Mouse (Mus musculus) C3H10T1/2 (cell line): ENCODE results near the gene Rpl37a. TPM values are rescaled to one million over a fixed set of nuclear protein-coding genes. Genes with fewer than 3 reads are reported as not detected.

Experiments
- polyA plus RNA-seq, 2 experiments: library from polyadenylated mRNA; unstranded; fragments of >200 nt; fragmentation: generic; extraction: Trizol; gene quantifications; one replicate each; pipeline ENCODE4 v1.2.1; 2012; ENCODE audit warnings: missing spikeins in 2 of 2

Rpl37a gene
- polyA plus RNA-seq, result 1,000 to 10,000 TPM; 3,677 to 5,081 TPM

DNA sequence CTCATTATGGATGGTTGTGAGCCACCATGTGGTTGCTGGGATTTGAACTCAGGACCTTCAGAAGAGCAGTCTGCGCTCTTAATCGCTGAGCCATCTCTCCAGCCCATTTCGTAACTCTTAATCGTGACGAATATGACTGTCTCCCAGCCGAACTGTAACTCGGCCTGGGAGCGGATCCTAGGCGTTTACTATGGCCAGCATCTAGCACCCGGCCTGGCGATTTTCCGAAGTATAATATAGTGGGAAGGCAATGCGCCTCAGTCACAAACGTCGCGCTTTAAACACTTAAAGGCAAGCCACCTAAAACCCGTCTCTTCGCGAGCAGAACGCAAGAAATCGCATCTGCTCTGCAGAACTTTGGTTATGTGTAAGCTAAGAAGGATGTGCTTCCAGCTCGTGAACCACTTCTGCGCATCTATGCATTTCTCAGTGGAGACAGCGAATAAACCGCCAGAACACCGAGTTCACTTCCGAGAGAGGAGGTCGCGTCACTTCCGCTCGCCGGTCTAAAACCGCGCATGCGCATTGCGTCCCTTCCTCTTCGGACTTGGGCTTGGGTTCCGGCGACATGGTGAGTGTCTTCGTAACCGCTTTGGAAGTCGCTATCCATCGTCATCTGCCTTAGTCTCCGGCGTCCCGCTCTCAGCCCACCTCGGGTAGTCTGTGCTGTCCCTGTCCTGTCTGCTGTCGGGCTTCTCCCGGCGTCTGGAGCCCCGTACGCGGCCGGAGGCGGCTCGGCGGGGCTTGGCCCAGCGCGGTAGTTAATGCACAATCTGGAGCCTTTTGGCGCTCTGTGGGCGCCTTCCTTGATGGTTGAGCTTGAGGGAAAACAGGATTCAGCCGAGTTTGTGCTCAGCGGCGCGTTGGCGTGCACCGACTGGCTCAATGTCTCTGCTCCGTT, at the start of gene Rpl37a:
Gene Rpl37a (plus strand): TSS at position 538 of the 901 bp plus-strand sequence.

DNA sequence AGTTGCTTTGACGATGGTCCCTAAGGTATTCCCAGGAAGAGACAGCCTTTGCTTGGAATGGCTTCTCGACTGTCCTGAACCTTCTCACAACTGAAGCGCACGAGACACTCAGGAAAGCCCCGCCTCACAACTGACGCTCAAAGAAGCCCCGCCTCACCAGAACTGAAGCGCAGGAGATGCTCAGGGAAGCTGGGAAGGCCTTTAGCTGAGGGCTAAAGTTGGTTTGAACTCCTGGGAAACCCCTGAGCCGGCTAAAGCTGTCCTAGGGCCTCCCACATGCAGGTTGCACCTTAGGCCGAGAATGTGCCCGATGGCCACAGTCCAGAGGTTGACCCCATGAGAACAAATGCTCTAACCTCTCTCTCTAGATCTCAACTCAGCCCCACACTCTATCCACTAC, 10.6 kb upstream of the Rpl37a start, which contains the start of gene Ankar:
Gene Ankar (minus strand): TSS at position 101 of the 400 bp plus-strand sequence.

Other genes with a start within 250 kb of the Rpl37a start
- under 1 TPM in 1 of 2 experiments, not detected in 1; 0.01 TPM for gene March4, start 174.4 kb upstream of the Rpl37a start, polyA plus RNA-seq
- 10 to 100 TPM in 1 of 2 experiments, 1 to 10 TPM in 1; 5.5 to 18.3 TPM for gene Smarcal1, start 128.0 kb upstream of the Rpl37a start, polyA plus RNA-seq
- gene Ankar, start 10.7 kb upstream of the Rpl37a start, polyA plus RNA-seq, result not detected
- not detected for gene Igfbp2, start 113.2 kb downstream of the Rpl37a start, polyA plus RNA-seq
- 1 to 10 TPM in 1 of 2 experiments, under 1 TPM in 1; 0.01 to 5.8 TPM for gene Igfbp5, start 163.6 kb downstream of the Rpl37a start, polyA plus RNA-seq